13 mouse cellular contexts compared by ENCODE assay signal in genomic region chr7:28801451-28801850, GRCm38 (mm10). TPM values are rescaled to one million over a fixed set of nuclear protein-coding genes. Genes with fewer than 3 reads are reported as not detected.
A peak's percentile ranks its signal among the peaks of the same experiment; 100 is the strongest.
DNase-seq lines count a peak whose midpoint lies in the region; ATAC-seq and TF ChIP-seq lines count a peak whose summit lies in the region.
"Had no signal": no experiment of that assay in that cellular context is flagged by ENCODE, and none has a peak within 500 bp of the region (broad histone marks: within the 10 kb centered on the region; RNA-seq: fewer than 3 reads in every experiment).

No protein-coding gene starts in this region.

- TF ChIP-seq CTCF in gastrocnemius, adult 2 months (IDR thresholded peaks at IDR 0.05), result no peak
- no peak for TF ChIP-seq CTCF in layer of hippocampus, adult 2 months (conservative IDR thresholded peaks at IDR 0.05)

- no peaks in the 10 kb centered on the region for H3K27me3 ChIP-seq in embryonic facial prominence, embryonic 10.5 days (replicated peaks; ENCODE audit: low read depth, poor library complexity, severe bottlenecking)
- H3K27me3 ChIP-seq in neural tube, embryonic 15.5 days (replicated peaks), result no peaks in the 10 kb centered on the region
- H3K27me3 ChIP-seq: neural tube, embryonic 12.5 days had no signal

- no peak overlapping the region for H3K9ac ChIP-seq in neural tube, embryonic 15.5 days (replicated peaks)
- H3K9ac ChIP-seq: neural tube, embryonic 12.5 days had no signal

- no peak overlapping the region for H3K4me3 ChIP-seq in gastrocnemius, adult 2 months
- H3K4me3 ChIP-seq in layer of hippocampus, adult 2 months, result no peak overlapping the region
- no peak overlapping the region for H3K4me3 ChIP-seq in embryonic facial prominence, embryonic 10.5 days
- H3K4me3 ChIP-seq in neural tube, embryonic 15.5 days (replicated peaks), result no peak overlapping the region
- H3K4me3 ChIP-seq: neural tube, embryonic 12.5 days had no signal

- peak overlapping the region; percentile 80 for H3K27ac ChIP-seq in gastrocnemius, adult 2 months
- H3K27ac ChIP-seq in layer of hippocampus, adult 2 months, result peak overlapping the region; percentile 78
- H3K27ac ChIP-seq in embryonic facial prominence, embryonic 10.5 days (replicated peaks), result peak overlapping the region; percentile 86
- peak overlapping the region; percentile 74 for H3K27ac ChIP-seq in neural tube, embryonic 15.5 days (replicated peaks)
- H3K27ac ChIP-seq: neural tube, embryonic 12.5 days had no signal

- intact Hi-C loops in gastrocnemius, adult 2 months (cut with DNase I), result loop anchor here (1.0 kb wide), 1 partner anchor 64 kb away; no protein-coding TSS in a partner anchor

- no peak overlapping the region for H3K4me2 ChIP-seq in neural tube, embryonic 15.5 days
- H3K4me2 ChIP-seq: neural tube, embryonic 12.5 days had no signal

- no peak for ATAC-seq in neural tube, embryonic 15.5 days (ENCODE audit: low FRiP score)
- ATAC-seq: activated CD4-positive, CD25-positive, alpha-beta regulatory T cell, adult 4 months had no signal

- no peaks in the 10 kb centered on the region for H3K9me3 ChIP-seq in embryonic facial prominence, embryonic 10.5 days
- H3K9me3 ChIP-seq in neural tube, embryonic 15.5 days (replicated peaks), result no peaks in the 10 kb centered on the region
- H3K9me3 ChIP-seq: neural tube, embryonic 12.5 days had no signal

- DNase-seq in gastrocnemius, adult 2 months, result no peak
- DNase-seq in gastrocnemius, adult 8-10 months (ENCODE audit: low spot score in 2 of 2), result no peak
- DNase-seq in layer of hippocampus, adult 2 months (ENCODE audit: low spot score in 2 of 2), result no peak
- no peak for DNase-seq in layer of hippocampus, postnatal 36 days
- DNase-seq in embryonic facial prominence, embryonic 10.5 days (ENCODE audit: low spot score), result no peak
- no peak for DNase-seq in urinary bladder, postnatal 25 days (ENCODE audit: low spot score)
- no peak for DNase-seq in layer of hippocampus, adult 11-12 months (ENCODE audit: low spot score)
- DNase-seq: gastrocnemius, postnatal 36 days; layer of hippocampus, adult 9-11 months; lung, postnatal 36 days had no signal

- WGBS in embryonic facial prominence, embryonic 10.5 days, result 82% methylated on average over 3 of the region's 3 CpGs
- 68% methylated on average over 3 of the region's 3 CpGs for WGBS in neural tube, embryonic 15.5 days

- peaks cover 42% of the 10 kb centered on the region for H3K4me1 ChIP-seq in embryonic facial prominence, embryonic 10.5 days
- H3K4me1 ChIP-seq in neural tube, embryonic 15.5 days, result peaks cover 14% of the 10 kb centered on the region

- no peaks in the 10 kb centered on the region for H3K36me3 ChIP-seq in embryonic facial prominence, embryonic 10.5 days (replicated peaks)
- H3K36me3 ChIP-seq in neural tube, embryonic 15.5 days, result no peaks in the 10 kb centered on the region
- H3K36me3 ChIP-seq: neural tube, embryonic 12.5 days had no signal

RNA-seq across cellular contexts. Expression of gene Hnrnpl, which starts 6.9 kb away (rescaled TPM):
- 100 to 1,000 TPM; 131 to 143 TPM for total RNA-seq in gastrocnemius, adult 2 months (2021)
- total RNA-seq in gastrocnemius, adult 8-10 months (2022), result 100 to 1,000 TPM; 105 to 116 (median 109) TPM
- 100 to 1,000 TPM; 410 to 476 TPM for total RNA-seq in layer of hippocampus, adult 2 months (2021)
- 100 to 1,000 TPM; 417 to 431 TPM for total RNA-seq in layer of hippocampus, postnatal 36 days (2021)
- polyA plus RNA-seq in embryonic facial prominence, embryonic 10.5 days (2016; fragmentation: Nextera tagmentation; extraction: Ambion mirVana), result 325 and 346 TPM in 2 replicates
- polyA plus RNA-seq in neural tube, embryonic 15.5 days (2015; fragmentation: Nextera tagmentation; extraction: Ambion mirVana), result 158 and 164 TPM in 2 replicates

RNA-seq across cellular contexts. Expression of gene Rinl, which starts 12.7 kb away (rescaled TPM):
- under 1 TPM; 0.71 to 0.89 TPM for total RNA-seq in gastrocnemius, adult 2 months (2021)
- under 1 TPM in 3 of 4 experiments, not detected in 1; 0.27 to 0.70 (median 0.56) TPM for total RNA-seq in gastrocnemius, adult 8-10 months (2022)
- total RNA-seq in layer of hippocampus, adult 2 months (2021), result 1 to 10 TPM; 2.6 to 4.5 TPM
- total RNA-seq in layer of hippocampus, postnatal 36 days (2021), result 1 to 10 TPM; 2.5 TPM
- polyA plus RNA-seq in embryonic facial prominence, embryonic 10.5 days (2016; fragmentation: Nextera tagmentation; extraction: Ambion mirVana), result 2.2 and 2.8 TPM in 2 replicates
- 2.9 and 7.0 TPM in 2 replicates for polyA plus RNA-seq in neural tube, embryonic 15.5 days (2015; fragmentation: Nextera tagmentation; extraction: Ambion mirVana)

RNA-seq across cellular contexts. Expression of gene Ech1, which starts 23.6 kb away (rescaled TPM):
- total RNA-seq in gastrocnemius, adult 2 months (2021), result 100 to 1,000 TPM; 173 to 338 TPM
- total RNA-seq in gastrocnemius, adult 8-10 months (2022), result 100 to 1,000 TPM; 222 to 343 (median 237) TPM
- 10 to 100 TPM; 66.4 to 68.8 TPM for total RNA-seq in layer of hippocampus, adult 2 months (2021)
- 10 to 100 TPM; 60.8 to 61.8 TPM for total RNA-seq in layer of hippocampus, postnatal 36 days (2021)
- 75.8 and 81.7 TPM in 2 replicates for polyA plus RNA-seq in embryonic facial prominence, embryonic 10.5 days (2016; fragmentation: Nextera tagmentation; extraction: Ambion mirVana)
- polyA plus RNA-seq in neural tube, embryonic 15.5 days (2015; fragmentation: Nextera tagmentation; extraction: Ambion mirVana), result 91.4 and 114 TPM in 2 replicates

RNA-seq across cellular contexts. Expression of gene Lgals4, which starts 32.2 kb away (rescaled TPM):
- total RNA-seq in gastrocnemius, adult 2 months (2021), result 1 to 10 TPM; 2.6 to 7.3 TPM
- 1 to 10 TPM in 3 of 4 experiments, under 1 TPM in 1; 0.58 to 1.6 (median 1.4) TPM for total RNA-seq in gastrocnemius, adult 8-10 months (2022)
- 1 to 10 TPM; 4.4 to 6.8 TPM for total RNA-seq in layer of hippocampus, adult 2 months (2021)
- 1 to 10 TPM; 3.6 to 6.1 TPM for total RNA-seq in layer of hippocampus, postnatal 36 days (2021)
- polyA plus RNA-seq in embryonic facial prominence, embryonic 10.5 days (2016; fragmentation: Nextera tagmentation; extraction: Ambion mirVana), result 4.4 and 4.9 TPM in 2 replicates
- 5.4 and 85.2 TPM in 2 replicates for polyA plus RNA-seq in neural tube, embryonic 15.5 days (2015; fragmentation: Nextera tagmentation; extraction: Ambion mirVana)

RNA-seq across cellular contexts. Expression of gene Nfkbib, which starts 34.1 kb away (rescaled TPM):
- 10 to 100 TPM; 27.1 to 31.3 TPM for total RNA-seq in gastrocnemius, adult 2 months (2021)
- 10 to 100 TPM; 28.5 to 34.2 (median 31.2) TPM for total RNA-seq in gastrocnemius, adult 8-10 months (2022)
- 10 to 100 TPM; 25.6 to 27.2 TPM for total RNA-seq in layer of hippocampus, adult 2 months (2021)
- 10 to 100 TPM; 25.3 to 29.2 TPM for total RNA-seq in layer of hippocampus, postnatal 36 days (2021)
- 55.1 and 55.5 TPM in 2 replicates for polyA plus RNA-seq in embryonic facial prominence, embryonic 10.5 days (2016; fragmentation: Nextera tagmentation; extraction: Ambion mirVana)
- 75.9 and 77.6 TPM in 2 replicates for polyA plus RNA-seq in neural tube, embryonic 15.5 days (2015; fragmentation: Nextera tagmentation; extraction: Ambion mirVana)
